Mouse (Mus musculus): Measurements from ENCODE around the gene Hectd4.

GRCm38 (mm10) chr5:121210601-121210924 lies 9.5 kb upstream of the Hectd4 start:
- TF ChIP-seq POLR2A (IDR thresholded peaks at IDR 0.05; ENCODE audit: control insufficient read depth, extremely low read depth, insufficient read depth, low read length, poor library complexity), result no peak
- no peak for TF ChIP-seq CTCF (IDR thresholded peaks at IDR 0.05; ENCODE audit: borderline replicate concordance, control insufficient read depth, extremely low read depth, insufficient read depth, low read length, poor library complexity)

Measured in thymus, adult 2 months (tissue).